Mouse (Mus musculus): ENCODE measurements around the gene Gm45837. TPM values are rescaled to one million over a fixed set of nuclear protein-coding genes. Genes with fewer than 3 reads are reported as not detected.
A peak's percentile ranks its signal among the peaks of the same experiment; 100 is the strongest.

Gene Gm45837
- total and polyA plus RNA-seq, 3 experiments = 1.2 TPM; not detected in 2

GRCm38 (mm10) chr7:101373082-101373481 lies 37.6 kb upstream of the Gm45837 start:
- no peak for DNase-seq (ENCODE audit: low read depth, low spot score)
- Histone ChIP-seq H3K9ac (ENCODE audit: control insufficient read depth, low read depth, low read length, poor library complexity, severe bottlenecking) (no peak overlapping the region), H3K27ac (ENCODE audit: control insufficient read depth, low read depth, low read length) (no peak overlapping the region), H3K79me2 (ENCODE audit: control insufficient read depth, insufficient read depth, low read length, poor library complexity) (no peaks in the 10 kb centered on the region), H3K36me3 (ENCODE audit: control insufficient read depth in 1 of 2, insufficient read depth in 2 of 2, low read length in 2 of 2) (peaks cover 0 to 10% of the 10 kb centered on the region in 2 experiments; a peak in 2 of 4 replicates), H3K4me3 (ENCODE audit: control insufficient read depth in 1 of 2, insufficient read depth in 1 of 2, low read depth in 2 of 2, low read length in 2 of 2) (no peak overlapping the region), H3K9me3 (replicated peaks; ENCODE audit: insufficient read depth, low read length) (no peaks in the 10 kb centered on the region), H3K4me1 (ENCODE audit: control insufficient read depth in 1 of 2, insufficient read depth in 2 of 2, low read length in 2 of 2) (peaks cover 5 to 10% of the 10 kb centered on the region in 2 experiments), H3K27me3 (ENCODE audit: control insufficient read depth in 1 of 2, insufficient read depth in 2 of 2, low read length in 2 of 2) (no peaks in the 10 kb centered on the region)
- TF ChIP-seq USF2 (IDR thresholded peaks at IDR 0.05; ENCODE audit: borderline replicate concordance in 1 of 2, insufficient read depth in 1 of 2, low read depth in 1 of 2, low read length in 2 of 2) (no peak), ZC3H11A (IDR thresholded peaks at IDR 0.05; ENCODE audit: low read depth, low read length) (no peak), MAZ (IDR thresholded peaks at IDR 0.05; ENCODE audit: low read depth, low read length) (no peak), ZKSCAN1 (IDR thresholded peaks at IDR 0.05; ENCODE audit: low read depth, low read length) (no peak)

DNA sequence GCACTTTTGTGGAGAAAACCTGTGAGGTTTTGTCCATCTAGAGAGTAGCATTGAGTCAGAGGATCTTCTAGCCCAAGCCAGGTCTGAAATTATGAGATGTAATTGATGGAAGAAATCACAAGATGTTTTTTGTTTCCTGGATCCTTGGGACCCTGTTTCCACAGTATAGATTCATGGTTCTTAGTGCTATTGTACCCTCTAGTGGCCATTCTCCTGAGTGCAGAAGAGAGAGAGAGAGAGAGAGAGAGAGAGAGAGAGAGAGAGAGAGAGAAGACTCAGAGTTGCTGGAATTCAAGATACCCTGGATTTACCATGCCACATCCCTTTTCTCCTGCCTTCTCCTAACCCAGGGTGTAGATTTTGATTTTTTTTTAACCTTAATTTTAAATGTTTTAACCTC lies 36.5 kb upstream of the Gm45837 start:
- Histone ChIP-seq H3K9ac (ENCODE audit: control insufficient read depth, low read depth, low read length, poor library complexity, severe bottlenecking) (no peak overlapping the region), H3K79me2 (ENCODE audit: control insufficient read depth, insufficient read depth, low read length, poor library complexity) (no peaks in the 10 kb centered on the region), H3K4me1 (ENCODE audit: control insufficient read depth in 1 of 2, insufficient read depth in 2 of 2, low read length in 2 of 2) (peaks cover 2 to 4% of the 10 kb centered on the region in 2 experiments; a peak in 3 of 4 replicates), H3K27me3 (ENCODE audit: control insufficient read depth in 1 of 2, insufficient read depth in 2 of 2, low read length in 2 of 2) (no peaks in the 10 kb centered on the region), H3K4me3 (ENCODE audit: control insufficient read depth in 1 of 2, insufficient read depth in 1 of 2, low read depth in 2 of 2, low read length in 2 of 2) (no peak overlapping the region), H3K27ac (ENCODE audit: control insufficient read depth, low read depth, low read length) (no peak overlapping the region), H3K36me3 (ENCODE audit: control insufficient read depth in 1 of 2, insufficient read depth in 2 of 2, low read length in 2 of 2) (peaks cover 0 to 6% of the 10 kb centered on the region in 2 experiments; a peak in 2 of 4 replicates), H3K9me3 (replicated peaks; ENCODE audit: insufficient read depth, low read length) (no peaks in the 10 kb centered on the region)
- DNase-seq (ENCODE audit: low read depth, low spot score) = peak; percentile 51
- TF ChIP-seq POLR2AphosphoS2 (IDR thresholded peaks at IDR 0.05; ENCODE audit: low read length) (no peak), ZKSCAN1 (IDR thresholded peaks at IDR 0.05; ENCODE audit: low read depth, low read length) (no peak), UBTF (IDR thresholded peaks at IDR 0.05; ENCODE audit: borderline replicate concordance, insufficient read depth, low read depth, low read length) (no peak), CTCF (IDR thresholded peaks at IDR 0.05 in 2 of 3, conservative IDR thresholded peaks at IDR 0.05 in 1 of 3; ENCODE audit: control insufficient read depth in 1 of 3, insufficient read depth in 1 of 3, low read depth in 2 of 3, low read length in 3 of 3, poor library complexity in 1 of 3, severe bottlenecking in 1 of 3) (peak; percentile 4 to 65 (median 21); a peak in 3 of 6 replicates), MYB (IDR thresholded peaks at IDR 0.05; ENCODE audit: low read depth, low read length) (no peak), KAT2A (conservative IDR thresholded peaks at IDR 0.05; ENCODE audit: low read depth, low read length) (no peak), TBP (IDR thresholded peaks at IDR 0.05; ENCODE audit: low read depth, low read length) (no peak), SMC3 (IDR thresholded peaks at IDR 0.05; ENCODE audit: low read depth, low read length) (peak; percentile 59), RAD21 (IDR thresholded peaks at IDR 0.05; ENCODE audit: low read depth, low read length) (peak; percentile 66), EP300 (IDR thresholded peaks at IDR 0.05; ENCODE audit: low read depth in 1 of 2, low read length in 2 of 2) (no peak), NRF1 (IDR thresholded peaks at IDR 0.05; ENCODE audit: insufficient read depth, low read depth, low read length, poor library complexity, severe bottlenecking) (no peak), CHD1 (IDR thresholded peaks at IDR 0.05; ENCODE audit: low read depth, low read length) (no peak), JUND (IDR thresholded peaks at IDR 0.05; ENCODE audit: low read depth, low read length) (peak; percentile 97), BHLHE40 (IDR thresholded peaks at IDR 0.05; ENCODE audit: borderline replicate concordance, low read depth, low read length) (no peak), CHD2 (IDR thresholded peaks at IDR 0.05; ENCODE audit: low read length) (no peak), ZC3H11A (IDR thresholded peaks at IDR 0.05; ENCODE audit: low read depth, low read length) (peak; percentile 38), SIN3A (IDR thresholded peaks at IDR 0.05; ENCODE audit: low read length) (no peak), TAL1 (IDR thresholded peaks at IDR 0.05; ENCODE audit: low read length) (no peak), TCF12 (IDR thresholded peaks at IDR 0.05; ENCODE audit: low read depth, low read length) (no peak), HCFC1 (IDR thresholded peaks at IDR 0.05; ENCODE audit: low read depth, low read length) (no peak), E2F4 (IDR thresholded peaks at IDR 0.05; ENCODE audit: borderline replicate concordance, low read depth, low read length) (no peak), MAFK (IDR thresholded peaks at IDR 0.05; ENCODE audit: borderline replicate concordance, low read depth, low read length) (no peak), MXI1 (IDR thresholded peaks at IDR 0.05; ENCODE audit: low read depth, low read length) (no peak), ELF1 (IDR thresholded peaks at IDR 0.05; ENCODE audit: low read depth, low read length) (no peak), MYC (IDR thresholded peaks at IDR 0.05; ENCODE audit: low read depth, low read length) (no peak), MAX (IDR thresholded peaks at IDR 0.05; ENCODE audit: low read length) (no peak), USF1 (IDR thresholded peaks at IDR 0.05; ENCODE audit: low read depth, low read length) (no peak), GABPA (IDR thresholded peaks at IDR 0.05; ENCODE audit: low read depth, low read length) (no peak), ZNF384 (IDR thresholded peaks at IDR 0.05; ENCODE audit: low read depth, low read length) (no peak)

Measured in MEL (cell line).